Mouse (Mus musculus) cerebellum, adult 11-12 months (tissue): Measurements from ENCODE around the gene 2300003K06Rik.
"Not testable (repeated sequence)": the region's sequence is repeated elsewhere in the genome, so short reads cannot be mapped to it uniquely, and the experiment has no call there.

ENCODE experiments used
- DNase-seq: peaks from one replicate; pipeline ENCODE4 v3.0.0; 2022

The 2300003K06Rik gene

GRCm38 (mm10) chr11:99837966-99838365 lies at the start of gene 2300003K06Rik:
Gene 2300003K06Rik, minus strand, starts transcription at chr11:99838066.
- DNase-seq = no peak

DNA sequence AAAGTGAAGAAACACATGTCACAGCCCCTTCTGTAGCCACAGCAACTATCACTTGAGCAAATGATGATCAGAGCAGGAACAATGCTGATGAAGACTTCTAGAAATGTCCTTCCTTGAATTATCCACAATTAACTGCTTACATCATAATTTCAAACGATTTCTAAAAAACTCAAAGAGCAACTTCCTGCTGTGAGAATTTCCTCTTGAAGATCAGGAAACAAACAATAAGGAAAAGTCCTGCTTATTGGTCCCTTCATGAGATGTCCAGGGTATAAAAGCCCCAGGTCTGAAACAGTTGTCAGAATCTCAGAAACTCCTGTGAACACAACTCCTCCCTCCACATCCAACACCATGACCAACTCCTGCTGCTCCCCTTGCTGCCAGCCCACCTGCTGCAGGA lies 41.0 kb upstream of the 2300003K06Rik start, which contains the start of gene Gm11567:
TSS of gene Gm11567 (plus strand) at position 301 of the 400 bp plus-strand sequence.
- DNase-seq = not testable (repeated sequence)

DNA sequence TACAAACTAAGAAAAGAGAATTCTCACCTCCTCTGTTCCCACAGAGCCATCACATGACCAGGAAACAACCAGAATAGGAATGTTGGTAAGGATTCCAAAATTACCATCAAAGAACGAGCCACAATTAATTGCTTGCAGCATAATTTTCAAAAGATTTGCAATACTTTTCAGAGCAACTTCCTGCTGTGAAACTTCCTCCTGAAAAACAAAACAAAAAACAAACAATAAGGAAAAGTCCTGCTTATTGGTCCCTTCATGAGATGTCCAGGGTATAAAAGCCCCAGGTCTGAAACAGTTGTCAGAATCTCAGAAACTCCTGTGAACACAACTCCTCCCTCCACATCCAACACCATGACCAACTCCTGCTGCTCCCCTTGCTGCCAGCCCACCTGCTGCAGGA lies 35.2 kb upstream of the 2300003K06Rik start, which contains the start of gene Krtap9-1:
TSS of gene Krtap9-1 (plus strand) at position 301 of the 400 bp plus-strand sequence.
- DNase-seq = not testable (repeated sequence)

DNA sequence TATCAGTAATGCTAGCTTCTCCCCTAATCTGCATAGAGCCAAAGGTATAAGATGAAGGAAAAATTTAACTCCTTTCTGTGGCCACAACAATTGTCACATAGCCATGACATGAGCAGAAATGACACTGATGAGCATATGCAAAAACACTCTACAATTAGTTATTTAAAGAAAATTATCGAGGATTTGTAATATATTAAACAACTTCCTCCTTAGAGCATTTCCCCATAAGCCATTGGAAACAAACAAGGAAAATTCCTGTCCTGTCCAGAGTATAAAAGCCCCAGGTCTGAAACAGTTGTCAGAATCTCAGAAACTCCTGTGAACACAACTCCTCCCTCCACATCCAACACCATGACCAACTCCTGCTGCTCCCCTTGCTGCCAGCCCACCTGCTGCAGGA lies 26.3 kb upstream of the 2300003K06Rik start, which contains the start of gene Gm11559:
TSS of gene Gm11559 (plus strand) at position 301 of the 400 bp plus-strand sequence.
- not testable (repeated sequence) for DNase-seq

DNA sequence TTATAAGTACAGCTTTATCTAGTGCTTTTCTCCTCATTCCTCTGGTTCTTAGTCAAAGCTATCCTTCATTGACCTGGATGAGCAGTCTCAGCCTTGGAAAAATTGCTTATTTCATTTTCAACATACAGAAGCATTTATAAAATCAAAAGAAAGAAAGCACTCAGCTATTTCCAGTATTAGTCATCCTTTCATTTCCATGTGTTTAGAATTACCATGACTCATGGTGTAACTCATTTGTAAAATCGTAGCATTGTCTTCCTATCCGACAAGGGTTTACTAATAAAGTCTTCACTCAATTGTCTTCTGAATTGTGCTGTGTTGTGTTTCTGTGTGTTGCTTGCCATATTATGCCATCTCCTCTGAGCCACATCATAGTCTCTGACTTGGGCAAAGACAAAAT lies 20.9 kb upstream of the 2300003K06Rik start:
- DNase-seq = no peak

GRCm38 (mm10) chr11:99857617-99858016 lies 19.8 kb upstream of the 2300003K06Rik start, which contains the start of gene Gm11568:
Gene Gm11568, plus strand, starts transcription at chr11:99857917.
- no peak for DNase-seq

DNA sequence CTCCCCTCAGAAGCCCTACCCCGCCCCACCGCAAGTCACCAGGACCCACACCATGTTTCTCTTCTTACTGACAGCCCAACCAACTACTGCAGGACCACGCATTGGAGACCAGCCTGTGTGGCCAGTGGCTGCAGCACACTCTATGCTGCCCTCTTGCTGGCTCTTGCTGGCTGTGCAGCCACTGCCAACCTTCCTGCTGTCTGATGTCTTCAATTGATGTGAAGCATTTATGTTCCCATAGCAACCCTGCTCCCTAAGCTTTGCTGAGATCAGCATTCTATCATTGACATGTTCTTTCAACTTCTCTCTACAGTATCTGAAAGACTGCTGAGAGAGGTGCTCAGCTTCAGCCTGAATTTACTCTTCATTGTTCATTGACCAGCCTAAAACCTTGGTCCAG lies 16.3 kb upstream of the 2300003K06Rik start:
- DNase-seq = no peak

DNA sequence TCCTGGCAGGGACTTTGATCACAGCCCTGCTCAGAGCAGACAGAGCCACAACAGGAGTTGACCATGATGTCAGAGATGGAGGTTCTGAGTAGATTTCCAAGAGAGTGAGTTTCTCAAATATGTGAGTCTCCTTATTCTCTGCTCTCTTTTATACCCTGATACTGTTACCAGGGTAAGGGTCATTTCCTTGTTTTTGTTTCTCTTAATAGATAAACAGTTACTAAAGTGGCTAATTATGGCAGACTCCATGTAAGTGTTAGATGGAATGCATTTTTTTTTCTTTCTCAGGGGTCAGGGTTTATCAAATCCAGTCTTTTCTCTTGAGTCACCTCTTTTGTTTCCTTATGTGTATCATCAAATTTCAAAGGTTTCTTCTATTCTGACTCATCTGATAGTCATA lies 13.6 kb upstream of the 2300003K06Rik start, which contains the start of gene Krtap4-16:
TSS of gene Krtap4-16 (minus strand) at position 101 of the 400 bp plus-strand sequence.
- DNase-seq = no peak

- DNase-seq = no peak
Observed at GRCm38 (mm10) chr11:99846746-99847145, 8.9 kb upstream of the 2300003K06Rik start.

- no peak for DNase-seq
Observed at GRCm38 (mm10) chr11:99842185-99842584, 4.3 kb upstream of the 2300003K06Rik start.

GRCm38 (mm10) chr11:99815566-99815965 lies 22.3 kb downstream of the 2300003K06Rik start, which contains the start of gene Gm11564:
Gene Gm11564, minus strand, starts transcription at chr11:99815666.
- DNase-seq = not testable (repeated sequence)

DNA sequence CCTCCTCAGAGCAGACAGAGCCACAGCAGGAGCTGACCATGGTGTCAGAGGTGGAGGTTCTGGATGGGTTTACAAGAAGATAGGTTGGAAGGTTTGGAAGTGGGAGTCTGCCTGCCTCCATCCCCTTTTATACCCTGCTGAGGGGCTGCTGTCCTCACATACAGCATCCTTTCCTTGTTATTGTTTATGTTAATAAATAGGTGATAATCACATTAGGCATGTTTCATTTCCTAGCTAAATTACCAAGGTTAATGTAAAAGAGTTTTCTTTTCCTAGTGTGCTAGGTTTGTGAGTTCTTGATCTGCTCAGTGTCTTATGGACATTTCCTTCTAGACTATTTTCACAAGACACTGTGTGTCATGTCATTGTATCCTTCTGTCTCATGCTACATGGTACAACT lies 28.1 kb downstream of the 2300003K06Rik start, which contains the start of gene Krtap4-13:
TSS of gene Krtap4-13 (minus strand) at position 101 of the 400 bp plus-strand sequence.
- DNase-seq = not testable (repeated sequence)

DNA sequence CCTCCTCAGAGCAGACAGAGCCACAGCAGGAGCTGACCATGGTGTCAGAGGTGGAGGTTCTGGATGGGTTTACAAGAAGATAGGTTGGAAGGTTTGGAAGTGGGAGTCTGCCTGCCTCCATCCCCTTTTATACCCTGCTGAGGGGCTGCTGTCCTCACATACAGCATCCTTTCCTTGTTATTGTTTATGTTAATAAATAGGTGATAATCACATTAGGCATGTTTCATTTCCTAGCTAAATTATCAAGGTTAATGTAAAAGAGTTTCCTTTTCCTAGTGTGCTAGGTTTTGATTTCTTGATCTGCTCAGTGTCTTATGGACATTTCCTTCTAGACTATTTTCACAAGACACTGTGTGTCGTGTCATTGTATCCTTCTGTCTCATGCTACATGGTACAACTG lies 33.5 kb downstream of the 2300003K06Rik start, which contains the start of gene Gm11554:
TSS of gene Gm11554 (minus strand) at position 101 of the 400 bp plus-strand sequence.
- DNase-seq = not testable (repeated sequence)

- DNase-seq = not testable (repeated sequence)
Observed at GRCm38 (mm10) chr11:99798832-99799231, 39.0 kb downstream of the 2300003K06Rik start, which contains the start of gene Gm11569. Gene Gm11569, minus strand, starts transcription at chr11:99798932.

GRCm38 (mm10) chr11:99793367-99793766 lies 44.5 kb downstream of the 2300003K06Rik start, which contains the start of gene Gm11596:
Gene Gm11596, minus strand, starts transcription at chr11:99793467.
- no peak for DNase-seq
